Mouse (Mus musculus): ENCODE measurements at regions not wholly inside any gene's neighbourhood (a gene's known extent, or its start where the extent isn't known, plus 50 kb on each side); places are given as distances from the start of the nearest gene placed in this dataset.

GRCm38 (mm10) chr5:106392213-106392612 lies 65.8 kb downstream of the Barhl2 start:
- no peak for DNase-seq

DNA sequence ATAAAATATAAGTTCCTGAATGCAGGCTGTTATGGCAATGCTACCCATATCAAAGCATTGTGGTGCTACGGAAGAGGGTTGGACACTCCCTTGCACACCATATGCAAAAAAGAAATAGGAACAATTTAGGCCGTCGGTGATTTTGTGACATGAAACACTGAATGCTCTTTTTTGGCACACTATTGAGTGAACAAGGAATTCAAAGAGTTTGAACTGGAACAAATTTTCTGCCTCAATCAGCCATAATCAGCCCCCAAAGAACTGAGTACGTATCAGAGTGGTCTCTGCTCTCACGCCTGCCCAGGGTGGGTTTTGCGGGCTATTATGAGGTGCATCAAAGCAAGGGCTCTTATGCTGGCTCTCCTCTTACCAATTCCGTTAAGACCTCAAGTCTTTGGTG lies 71.3 kb downstream of the Barhl2 start:
- no peak for DNase-seq

GRCm38 (mm10) chr5:106385838-106386237 lies 72.1 kb downstream of the Barhl2 start:
- DNase-seq: no peak

DNA sequence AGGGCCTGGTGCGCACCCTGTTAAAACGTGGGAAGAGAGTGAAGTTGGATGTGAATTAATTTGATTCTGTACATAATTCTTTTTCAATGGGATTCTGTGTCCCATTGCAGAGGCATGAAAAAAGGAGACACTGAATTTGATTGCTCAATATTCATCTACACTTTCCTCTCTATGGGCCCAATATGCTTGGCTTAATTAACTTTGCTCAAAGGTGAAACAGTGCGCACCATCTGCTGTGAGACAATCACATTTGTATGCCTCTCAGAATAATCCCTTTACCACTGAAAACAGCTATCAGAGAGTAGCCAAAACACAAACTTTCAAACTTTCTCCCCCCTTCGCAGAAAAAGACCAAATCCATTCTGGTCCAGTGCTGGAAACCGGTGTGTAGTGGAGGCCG lies 72.7 kb downstream of the Barhl2 start:
- no peak for DNase-seq

DNA sequence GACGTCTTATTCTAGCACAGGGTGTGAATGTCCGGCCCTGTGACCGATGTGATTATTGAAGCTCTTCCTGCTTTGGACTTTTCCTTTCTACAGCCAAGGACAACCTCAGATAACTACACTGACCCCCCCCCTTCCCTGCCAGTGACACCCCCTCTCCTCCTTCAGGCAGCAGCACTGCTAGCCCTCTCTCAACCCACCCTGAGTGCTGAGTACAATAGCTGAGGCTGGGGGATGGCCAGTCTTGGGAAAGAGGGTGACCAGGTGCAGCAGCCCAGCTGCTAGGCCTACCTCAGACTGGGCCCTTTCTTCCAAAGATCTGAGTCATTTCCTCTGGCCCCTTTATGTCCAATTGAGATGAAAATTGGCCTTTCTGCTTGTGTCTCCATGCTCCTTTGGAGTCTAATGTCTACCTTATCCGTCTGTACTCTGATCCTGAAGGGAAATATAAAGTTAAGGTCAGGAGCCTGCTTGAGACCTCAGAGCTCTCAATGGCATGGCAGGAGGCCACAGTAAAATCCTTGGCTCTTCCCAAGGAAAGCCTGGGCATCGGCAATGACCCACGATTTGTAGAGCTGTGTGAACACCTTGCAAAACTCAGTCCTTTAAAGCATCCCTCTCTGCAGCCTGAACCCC lies 73.7 kb downstream of the Barhl2 start:
- no peak for DNase-seq

DNA sequence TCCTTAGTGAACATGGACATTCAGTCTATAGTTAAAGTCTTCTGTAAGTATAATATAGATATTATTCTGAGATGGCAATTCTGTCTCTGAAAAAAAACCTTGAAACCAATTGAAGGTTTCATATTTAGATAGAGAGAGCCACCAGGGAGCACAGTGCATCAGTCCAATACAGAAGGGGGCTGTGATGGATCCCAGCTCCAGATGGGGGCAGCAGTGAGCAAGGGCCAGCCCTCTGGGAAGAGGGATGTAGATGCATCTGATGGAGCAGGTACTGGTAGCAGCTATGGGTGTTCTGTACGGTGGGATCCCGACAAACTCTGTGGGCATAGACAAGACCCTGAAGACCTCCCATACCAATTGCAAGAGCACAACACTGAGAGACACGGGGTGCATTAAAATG lies 76.0 kb downstream of the Barhl2 start:
- DNase-seq: peak; percentile 41

DNA sequence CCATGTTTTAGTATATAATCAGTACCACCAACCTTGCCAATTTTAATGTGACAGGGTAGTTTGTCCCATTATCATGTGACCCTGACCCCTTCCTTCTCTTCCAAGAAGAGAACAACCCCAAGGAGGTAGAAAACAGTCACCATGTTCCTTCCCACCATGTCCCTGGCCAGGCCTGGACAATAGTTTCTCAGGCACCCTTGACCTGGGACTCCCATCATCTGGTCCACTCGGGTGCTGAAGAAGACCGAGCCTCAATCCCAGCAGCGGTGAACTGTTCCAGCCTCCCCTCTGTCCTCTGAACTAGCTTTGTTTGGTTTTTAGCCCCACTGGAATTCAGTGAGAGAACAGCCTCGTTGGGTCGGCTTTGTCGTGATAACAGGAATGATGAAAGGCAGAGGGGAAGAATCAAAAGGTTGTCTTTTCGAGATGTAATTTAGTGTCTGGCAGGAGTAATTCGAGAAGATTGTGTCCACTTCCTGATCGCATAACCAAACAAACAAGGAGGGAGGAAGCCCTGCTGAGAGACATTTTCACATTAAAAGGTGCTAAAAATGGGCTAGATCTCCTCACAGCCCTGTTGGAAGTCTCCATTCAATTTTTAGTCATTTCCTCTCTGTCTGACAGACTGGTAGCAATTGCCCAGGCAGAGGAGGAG lies 77.2 kb downstream of the Barhl2 start:
- no peak for DNase-seq

DNA sequence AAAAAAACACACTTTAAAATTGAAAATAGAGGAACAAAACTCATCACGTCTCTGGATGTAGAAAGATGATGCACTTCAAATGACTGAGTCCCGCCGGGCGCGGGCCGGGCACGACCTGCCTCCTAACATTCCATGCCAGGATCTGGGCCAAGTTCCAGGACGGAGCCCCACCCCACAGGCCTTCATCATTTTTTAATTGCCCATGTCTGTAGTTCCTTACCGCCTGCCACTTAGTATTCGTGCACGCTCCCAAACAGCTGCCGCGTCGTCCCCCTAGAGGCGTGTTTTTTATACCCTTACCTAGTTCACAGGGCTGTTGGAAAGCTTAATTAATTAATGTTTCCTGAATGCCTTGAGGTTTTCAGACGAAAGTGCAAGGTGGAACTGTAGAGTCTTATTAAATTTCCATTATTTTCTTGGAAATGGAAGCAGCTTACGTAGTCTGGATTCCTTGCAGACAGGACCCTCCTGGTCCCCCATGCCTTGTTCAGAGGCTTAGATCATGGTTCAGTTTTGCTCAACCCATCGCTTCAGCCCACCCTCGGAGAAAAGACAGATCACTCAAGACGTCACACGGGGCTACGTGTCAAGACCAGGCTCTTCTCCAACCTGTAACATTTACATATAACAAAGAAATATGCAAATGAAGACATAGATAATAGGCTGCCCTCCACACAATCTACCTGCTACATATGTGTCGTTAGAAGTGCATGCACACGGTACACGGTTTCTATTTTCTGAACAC lies 81.0 kb downstream of the Barhl2 start:
- no peak for DNase-seq

GRCm38 (mm10) chr5:106367831-106368230 lies 90.1 kb downstream of the Barhl2 start:
- DNase-seq: no peak

- no peak for DNase-seq
Observed at GRCm38 (mm10) chr5:106367312-106367711, 90.7 kb downstream of the Barhl2 start.

- peak; percentile 10 for DNase-seq
Observed at GRCm38 (mm10) chr5:106366006-106366405, 92.0 kb downstream of the Barhl2 start.

DNA sequence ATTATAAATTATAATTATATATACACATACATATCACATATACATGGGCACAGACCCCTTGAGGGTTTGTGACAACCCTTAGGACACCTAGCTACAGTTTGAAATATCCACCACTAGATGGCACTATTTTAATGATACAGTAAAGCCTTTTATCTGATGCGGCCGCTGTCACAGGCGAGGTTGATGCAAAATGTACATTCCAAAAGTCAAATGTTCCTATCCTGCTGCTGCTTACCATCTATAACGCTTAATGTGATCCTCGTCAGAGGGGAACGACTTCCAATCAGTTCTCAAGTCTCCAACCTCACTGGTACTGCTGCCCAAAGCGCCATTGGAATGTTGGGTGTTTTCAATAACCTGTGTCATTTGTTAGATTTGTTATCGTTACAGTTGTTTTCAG lies 92.9 kb downstream of the Barhl2 start:
- no peak for DNase-seq

DNA sequence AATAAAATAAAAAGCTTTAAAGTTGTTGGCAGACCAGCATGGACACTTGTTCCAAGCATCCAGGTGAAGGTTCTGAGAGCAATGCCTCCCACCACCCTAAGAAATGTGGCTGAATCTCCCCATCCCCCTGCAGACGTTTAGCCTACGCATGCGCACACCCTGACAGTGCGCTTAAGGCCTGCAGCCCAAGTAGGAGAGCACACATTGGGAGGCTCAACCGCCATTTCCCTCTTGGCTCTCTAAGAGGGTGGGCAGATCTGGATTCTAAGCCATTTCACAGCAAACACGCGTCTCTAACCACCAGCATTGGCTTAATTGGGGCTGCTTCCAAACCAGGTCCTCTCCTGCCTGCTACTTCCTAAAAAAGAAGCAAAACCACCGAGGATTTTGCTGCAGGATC lies 106.6 kb downstream of the Barhl2 start:
- DNase-seq: no peak

GRCm38 (mm10) chr5:106349851-106350515 lies 108.0 kb downstream of the Barhl2 start:
- no peak for DNase-seq

DNA sequence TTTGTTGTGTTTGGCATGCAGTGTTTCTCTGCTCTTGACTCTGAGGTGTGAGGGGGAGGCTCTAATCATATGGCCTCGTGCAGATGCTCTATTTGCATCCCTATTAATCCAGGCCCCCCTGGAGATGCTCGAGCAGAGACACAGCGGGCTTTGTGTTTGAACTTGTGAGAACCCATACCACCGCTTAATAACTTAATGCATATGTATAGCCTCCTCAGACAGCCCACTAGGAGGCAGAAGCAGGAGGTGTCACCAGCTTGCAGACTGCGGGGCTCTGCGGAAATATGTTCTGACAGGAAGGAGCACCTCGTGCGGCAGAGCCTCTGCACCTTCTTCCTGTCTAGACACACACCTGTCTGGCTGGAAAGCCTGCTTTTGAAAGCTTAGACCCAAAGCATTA lies 113.7 kb downstream of the Barhl2 start:
- DNase-seq: peak; percentile 27

GRCm38 (mm10) chr5:106343601-106344000 lies 114.4 kb downstream of the Barhl2 start:
- no peak for DNase-seq

- DNase-seq: no peak
Observed at GRCm38 (mm10) chr5:106341361-106341760, 116.6 kb downstream of the Barhl2 start.

DNA sequence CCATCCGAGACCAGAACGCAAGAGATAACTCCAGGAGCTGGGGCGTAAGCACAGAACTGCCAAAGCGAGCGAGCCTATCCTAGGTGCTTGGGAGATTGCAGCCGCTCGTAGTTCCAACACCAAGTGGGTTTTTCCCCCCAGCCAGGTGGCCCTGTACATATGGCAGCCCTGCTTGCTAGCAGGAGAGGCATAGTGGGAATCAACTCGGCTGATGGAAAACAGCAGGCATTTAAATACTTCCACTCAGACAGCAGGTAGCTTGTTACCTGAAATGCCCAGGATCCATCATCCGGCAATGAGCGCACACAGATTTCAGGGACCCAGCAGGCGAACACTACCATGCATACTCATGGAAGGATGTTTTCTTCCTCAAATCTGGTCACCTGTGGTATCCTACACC lies 122.3 kb downstream of the Barhl2 start:
- DNase-seq: no peak

- DNase-seq: no peak
Observed at GRCm38 (mm10) chr5:106327592-106328150, 130.3 kb downstream of the Barhl2 start.

- DNase-seq: no peak
Observed at GRCm38 (mm10) chr5:106322574-106323215, 135.3 kb downstream of the Barhl2 start.

DNA sequence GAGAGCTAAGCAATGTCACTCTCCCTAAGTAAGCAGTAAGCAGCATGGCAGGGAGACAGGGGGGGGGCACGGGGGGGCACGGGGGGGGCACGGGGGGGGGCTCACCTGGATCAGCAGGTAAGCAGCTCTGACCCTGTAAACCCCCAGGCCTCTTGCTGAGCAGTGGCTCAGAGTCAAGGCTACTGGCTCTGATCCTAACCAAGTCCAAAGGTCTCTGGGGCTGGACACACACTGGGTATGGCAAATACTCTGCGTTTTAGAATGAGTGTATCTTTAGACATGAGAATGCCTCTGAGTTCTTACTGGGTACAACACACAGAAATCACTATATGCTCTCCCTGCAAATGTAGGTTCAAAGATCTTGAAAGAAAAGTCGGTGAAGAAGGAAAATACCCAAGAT lies 136.5 kb downstream of the Barhl2 start:
- no peak for DNase-seq

DNA sequence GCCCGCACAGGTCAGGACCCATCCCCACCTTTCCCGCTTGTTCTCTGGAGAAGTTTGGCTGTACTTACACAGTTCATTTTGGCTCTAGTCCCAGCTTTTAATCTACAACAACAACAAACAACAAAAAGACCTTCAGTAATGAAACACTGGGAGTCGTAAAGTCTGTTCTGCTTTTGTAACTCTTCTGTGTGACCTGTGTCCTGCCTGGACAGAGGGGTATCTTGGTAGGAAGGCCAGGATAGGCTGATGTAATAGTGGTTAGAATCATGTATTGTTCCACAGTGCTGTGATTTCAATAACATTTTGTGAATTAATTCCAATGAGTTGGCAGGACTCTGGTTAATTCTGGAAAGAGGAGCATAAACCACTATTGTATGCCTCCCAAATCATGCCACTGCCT lies 136.9 kb downstream of the Barhl2 start:
- DNase-seq: no peak

- no peak for DNase-seq
Observed at GRCm38 (mm10) chr5:106320039-106320438, 137.9 kb downstream of the Barhl2 start.

All from thymus, postnatal 4 days (tissue).